Mouse (Mus musculus) liver, embryonic 14.5 days (tissue): ENCODE data around the gene Zfp981. TPM values are rescaled to one million over a fixed set of nuclear protein-coding genes. Genes with fewer than 3 reads are reported as not detected.
"Not testable (repeated sequence)": the region's sequence is repeated elsewhere in the genome, so short reads cannot be mapped to it uniquely, and the experiment has no call there.

Experiments
- ATAC-seq: fragments of 200-750 bp; cut with Nextera tagmentation; 2 replicates; pipeline ENCODE4 v1.8.0; 2017; ENCODE audit warnings: moderate number of reproducible peaks, mild to moderate bottlenecking, moderate library complexity; ENCODE audit not compliant: insufficient read depth
- DNase-seq, 3 experiments: peaks; one replicate each; pipeline ENCODE4 v3.0.0-alpha.2; 2012 to 2013; ENCODE audit warnings: low read depth in 3 of 3, low spot score in 3 of 3
- H3K27ac ChIP-seq: fragments of 300-500 bp; sonication (generic); 2 replicates; pipeline ENCODE4 v1.5.1; 2014; ENCODE audit warnings: moderate library complexity, mild to moderate bottlenecking, control low read depth, inconsistent platforms
- H3K27me3 ChIP-seq: fragments of 300-500 bp; sonication (generic); 2 replicates; pipeline ENCODE4 v1.6.1; 2014; ENCODE audit warnings: mild to moderate bottlenecking, low read length, moderate library complexity; ENCODE audit not compliant: control insufficient read depth, insufficient read depth
- H3K36me3 ChIP-seq: fragments of 300-500 bp; sonication (generic); replicated peaks from 2 replicates; pipeline ENCODE4 v1.6.1; 2014; ENCODE audit warnings: low read depth; ENCODE audit not compliant: control insufficient read depth, insufficient read depth
- H3K4me1 ChIP-seq, 2 experiments: fragments of 200-500 bp in 1 of 2; fragments of 300-500 bp in 1 of 2; sonication (generic) in 1 of 2; replicated peaks; 2 replicates each; pipeline ENCODE4 v1.6.1; 2012 to 2014; ENCODE audit warnings: antibody characterized with exemption in 1 of 2, inconsistent platforms in 1 of 2, low read length in 1 of 2; ENCODE audit not compliant: control insufficient read depth in 2 of 2, insufficient read depth in 2 of 2
- H3K4me2 ChIP-seq: fragments of 300-500 bp; sonication (generic); 2 replicates; pipeline ENCODE4 v1.6.1; 2014; ENCODE audit warnings: low read depth, mild to moderate bottlenecking, control low read depth, moderate library complexity
- H3K4me3 ChIP-seq, 2 experiments: fragments of 200-500 bp in 1 of 2; fragments of 300-500 bp in 1 of 2; sonication (generic) in 1 of 2; 2 replicates each; pipeline ENCODE4 v1.5.1; 2012 to 2014; ENCODE audit warnings: low read depth in 2 of 2, low read length in 2 of 2, mild to moderate bottlenecking in 2 of 2, control low read depth in 1 of 2, inconsistent platforms in 1 of 2, moderate library complexity in 1 of 2; ENCODE audit not compliant: insufficient read depth in 1 of 2
- H3K9ac ChIP-seq: fragments of 300-500 bp; sonication (generic); replicated peaks from 2 replicates; pipeline ENCODE4 v1.6.1; 2014; ENCODE audit warnings: mild to moderate bottlenecking, control low read depth, moderate library complexity
- H3K9me3 ChIP-seq: fragments of 300-500 bp; sonication (generic); 2 replicates; pipeline ENCODE4 v1.6.1; 2016; ENCODE audit warnings: low read length, mixed read lengths; ENCODE audit not compliant: control insufficient read depth
- CTCF ChIP-seq: IDR thresholded peaks from 2 replicates; pipeline ENCODE4 v1.5.1; 2016; ENCODE audit warnings: antibody characterized with exemption, low read depth, control low read depth
- EP300 ChIP-seq: IDR thresholded peaks from 2 replicates; pipeline ENCODE4 v1.6.1; 2016; ENCODE audit warnings: antibody characterized with exemption, low read depth
- WGBS: fragments of 180-500 bp; shearing (Covaris S2); extraction: QIAGEN DNeasy Blood & Tissue Kit; methylation state at CpG from one replicate; pipeline ENCODE4 v1.1.7; 2014; ENCODE audit not compliant: insufficient replicate concordance; 5-methylcytosine and 5-hydroxymethylcytosine counted together
- polyA plus RNA-seq, 2 experiments: library from polyadenylated mRNA; depleted of rRNA in 1 of 2; stranded (reverse) in 1 of 2; unstranded in 1 of 2; fragments of >200 nt; fragmentation: Nextera tagmentation in 1 of 2; extraction: Ambion mirVana in 1 of 2; gene quantifications; 2 replicates each; pipeline versions ENCODE4 v1.2.1 to v1.2.3; 2012 to 2014

The Zfp981 gene
- not detected in 2 replicates for polyA plus RNA-seq (2012; rRNA removed)
- polyA plus RNA-seq (2014; fragmentation: Nextera tagmentation; extraction: Ambion mirVana), result 0.09 TPM in 1 of 2 replicates, not detected in the other

DNA sequence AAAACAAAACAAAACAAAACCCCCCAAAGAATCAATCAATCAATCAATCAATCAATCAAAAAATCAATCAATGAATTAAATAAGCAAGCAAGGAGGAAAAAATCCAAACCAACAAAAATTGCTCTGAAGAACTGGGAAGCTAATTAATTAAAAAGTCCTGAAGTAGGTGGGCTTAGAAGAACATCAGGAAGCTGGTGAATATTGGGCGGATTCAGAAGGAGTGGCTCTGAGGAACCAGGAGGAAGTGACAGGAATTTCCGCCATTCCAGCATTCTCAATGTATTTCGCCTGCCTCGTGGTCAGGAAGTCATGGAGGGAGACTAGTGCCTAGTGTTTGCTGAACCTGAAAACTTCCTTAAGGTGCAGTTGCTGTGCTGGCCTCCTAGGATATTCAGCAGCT is at the start of gene Zfp981:
Gene Zfp981 (plus strand): TSS at position 301 of the 400 bp plus-strand sequence.
- ATAC-seq, H3K4me1 ChIP-seq, DNase-seq, H3K27ac ChIP-seq, H3K27me3 ChIP-seq, H3K9ac ChIP-seq, H3K36me3 ChIP-seq, H3K4me3 ChIP-seq, H3K4me2 ChIP-seq, H3K9me3 ChIP-seq: not testable (repeated sequence)
- WGBS, result 60% methylated on average over 4 of the region's 4 CpGs

DNA sequence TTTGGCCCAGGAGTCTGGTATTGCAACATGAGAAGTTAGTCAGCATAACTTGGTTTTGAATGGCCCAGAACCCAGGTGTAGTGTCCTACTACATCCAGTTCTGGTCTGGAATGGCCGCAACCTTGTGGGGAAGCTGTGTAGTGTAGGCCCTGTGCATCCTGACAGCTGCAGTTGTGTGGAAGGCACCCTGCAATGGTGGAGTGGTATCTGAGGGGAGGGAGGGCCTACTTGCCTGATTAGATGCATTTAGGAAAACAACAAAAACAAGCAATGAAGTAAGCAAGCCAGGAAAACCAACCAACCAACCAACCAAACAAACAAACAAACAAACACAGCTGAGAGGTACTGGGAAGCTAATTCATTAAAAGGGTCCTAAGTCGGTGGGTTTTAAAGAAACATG is 49.3 kb upstream of the Zfp981 start:
- DNase-seq, H3K36me3 ChIP-seq, H3K27me3 ChIP-seq, ATAC-seq, H3K27ac ChIP-seq, H3K4me2 ChIP-seq, H3K9ac ChIP-seq, H3K4me3 ChIP-seq, H3K4me1 ChIP-seq: not testable (repeated sequence)
- peaks cover 25% of the 10 kb centered on the region for H3K9me3 ChIP-seq
- 58% methylated on average over 2 of the region's 2 CpGs for WGBS

DNA sequence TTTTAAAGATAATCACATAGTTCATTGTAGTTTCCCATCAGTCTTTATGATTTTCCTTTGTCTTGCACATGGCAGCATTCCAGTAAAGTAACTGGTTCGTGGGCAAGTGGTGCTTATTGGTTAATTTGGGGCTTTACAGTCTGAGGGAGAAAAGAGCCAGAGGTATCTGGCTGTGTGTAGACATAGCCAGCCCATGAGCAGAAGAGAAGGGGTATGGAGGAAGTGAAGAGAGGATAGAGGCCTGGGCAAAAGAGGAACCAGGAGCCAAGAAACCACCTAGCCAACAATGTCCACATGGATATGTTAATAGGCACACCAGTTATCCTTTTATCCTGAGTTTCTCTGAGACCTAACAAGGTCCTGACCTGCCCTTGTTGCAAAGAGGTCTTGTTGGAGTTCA is 47.7 kb upstream of the Zfp981 start:
- H3K9ac ChIP-seq, H3K27me3 ChIP-seq, ATAC-seq, H3K4me2 ChIP-seq, H3K4me1 ChIP-seq, H3K27ac ChIP-seq, H3K4me3 ChIP-seq, H3K36me3 ChIP-seq, DNase-seq: not testable (repeated sequence)
- 38% methylated on average over 1 of the region's 1 CpGs for WGBS
- H3K9me3 ChIP-seq, result peaks cover 28% of the 10 kb centered on the region

DNA sequence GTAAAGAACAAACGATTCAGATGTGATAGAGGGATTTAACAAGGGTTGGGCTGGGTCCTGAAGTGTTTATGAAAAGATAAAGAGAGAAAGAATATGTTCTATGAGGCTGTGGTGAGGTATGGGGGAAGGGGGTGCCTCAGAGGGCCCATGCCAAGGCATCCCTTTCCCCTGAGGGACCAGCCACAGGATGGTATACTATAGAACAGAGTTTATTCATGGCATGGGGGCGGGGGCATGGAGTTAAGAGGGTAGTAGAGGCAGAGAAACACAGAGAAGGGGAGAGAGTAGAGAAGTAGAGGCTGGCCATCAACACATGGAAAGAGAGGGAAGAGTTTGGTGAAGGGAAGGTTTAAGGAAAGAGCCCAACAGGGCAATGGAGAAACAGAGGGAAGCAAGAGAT is 46.9 kb upstream of the Zfp981 start:
- Histone ChIP-seq H3K36me3 (no peaks in the 10 kb centered on the region), H3K4me2 (no peak overlapping the region), H3K4me1 (no peaks in the 10 kb centered on the region), H3K4me3 (no peak overlapping the region), H3K9ac (no peak overlapping the region), H3K27me3 (no peaks in the 10 kb centered on the region), H3K27ac (no peak overlapping the region), H3K9me3 (peaks cover 28% of the 10 kb centered on the region)
- WGBS, result 38% methylated on average over 2 of the region's 2 CpGs
- TF ChIP-seq CTCF (no peak), EP300 (no peak)
- DNase-seq (no peak), ATAC-seq (peak; percentile 3; the same call in 1 of the 2 replicates)

DNA sequence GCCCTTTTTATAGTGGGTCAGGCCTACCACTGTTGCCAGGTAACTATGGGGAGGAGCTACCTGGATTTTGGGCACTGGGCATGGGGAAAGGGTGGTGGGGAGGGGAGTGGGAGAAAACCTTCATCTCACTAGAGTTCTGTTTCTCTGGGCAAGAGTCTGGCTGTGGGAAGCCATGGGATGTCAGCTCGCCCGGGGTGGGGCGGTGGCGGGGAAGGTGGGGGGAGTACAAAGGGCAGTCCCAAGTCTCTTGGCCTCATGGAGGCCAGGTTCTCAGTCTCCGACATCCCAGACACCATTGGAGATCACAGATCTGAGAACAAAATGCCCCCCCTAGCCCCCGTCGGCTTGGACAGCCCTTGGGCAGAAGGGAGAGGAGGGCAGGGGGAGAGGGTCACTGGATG is 46.5 kb upstream of the Zfp981 start:
- Histone ChIP-seq H3K4me2 (no peak overlapping the region), H3K4me3 (no peak overlapping the region), H3K9me3 (peaks cover 28% of the 10 kb centered on the region), H3K9ac (no peak overlapping the region), H3K4me1 (no peaks in the 10 kb centered on the region), H3K27ac (no peak overlapping the region), H3K36me3 (no peaks in the 10 kb centered on the region), H3K27me3 (no peaks in the 10 kb centered on the region)
- ATAC-seq, result peak; percentile 24
- no peak for DNase-seq
- TF ChIP-seq EP300 (no peak), CTCF (no peak)
- WGBS, result 79% methylated on average over 7 of the region's 7 CpGs
